Mouse (Mus musculus): Measurements from ENCODE around the gene Treml4. TPM values are rescaled to one million over a fixed set of nuclear protein-coding genes. Genes with fewer than 3 reads are reported as not detected.
"Not testable (repeated sequence)": the region's sequence is repeated elsewhere in the genome, so short reads cannot be mapped to it uniquely, and the experiment has no call there.

The Treml4 gene
- polyA plus RNA-seq, 1 experiment: 0.92 TPM

- Histone ChIP-seq H3K4me3 (ENCODE audit: insufficient read depth, low read depth, low read length) (no peak overlapping the region), H3K27ac (ENCODE audit: insufficient read depth, low read depth, low read length) (no peak overlapping the region), H3K36me3 (ENCODE audit: control insufficient read depth, insufficient read depth, low read length) (no peaks in the 10 kb centered on the region), H3K4me1 (ENCODE audit: control insufficient read depth, insufficient read depth, low read length) (no peaks in the 10 kb centered on the region), H3K27me3 (replicated peaks; ENCODE audit: control insufficient read depth, insufficient read depth, low read length) (no peaks in the 10 kb centered on the region)
- 73% methylated on average over 9 of the region's 9 CpGs for WGBS
- TF ChIP-seq CTCF (conservative IDR thresholded peaks at IDR 0.05; ENCODE audit: insufficient read depth, insufficient read length, low read depth, low read length): no peak
- TF ChIP-seq POLR2A (IDR thresholded peaks at IDR 0.05; ENCODE audit: low read depth, low read length): no peak
- no peak for DNase-seq
These were observed 36.8 kb downstream of the Treml4 start for GRCm38 (mm10) chr17:48300861-48301260.

- DNase-seq: no peak
- WGBS: 94% methylated on average over 5 of the region's 5 CpGs
- no peaks in the 10 kb centered on the region for H3K36me3 ChIP-seq (ENCODE audit: control insufficient read depth, insufficient read depth, low read length)
These were observed 37.7 kb downstream of the Treml4 start for GRCm38 (mm10) chr17:48301792-48302191.

GRCm38 (mm10) chr17:48312124-48312523 is 48.0 kb downstream of the Treml4 start:
- no peak for DNase-seq
- no peak overlapping the region for H3K4me3 ChIP-seq (ENCODE audit: insufficient read depth, low read depth, low read length)
- H3K4me1 ChIP-seq (ENCODE audit: control insufficient read depth, insufficient read depth, low read length): no peaks in the 10 kb centered on the region
- 64% methylated on average over 2 of the region's 2 CpGs for WGBS
- no peak overlapping the region for H3K27ac ChIP-seq (ENCODE audit: insufficient read depth, low read depth, low read length)
- TF ChIP-seq CTCF (conservative IDR thresholded peaks at IDR 0.05; ENCODE audit: insufficient read depth, insufficient read length, low read depth, low read length) (no peak), POLR2A (IDR thresholded peaks at IDR 0.05; ENCODE audit: low read depth, low read length) (no peak)
- no peaks in the 10 kb centered on the region for H3K27me3 ChIP-seq (replicated peaks; ENCODE audit: control insufficient read depth, insufficient read depth, low read length)
- H3K36me3 ChIP-seq (ENCODE audit: control insufficient read depth, insufficient read depth, low read length): no peaks in the 10 kb centered on the region

More at GRCm38 (mm10) chr17:48301792-48302191, 37.7 kb downstream of the Treml4 start:
- Histone ChIP-seq H3K4me1 (ENCODE audit: control insufficient read depth, insufficient read depth, low read length) (no peaks in the 10 kb centered on the region), H3K27me3 (replicated peaks; ENCODE audit: control insufficient read depth, insufficient read depth, low read length) (no peaks in the 10 kb centered on the region), H3K4me3 (ENCODE audit: insufficient read depth, low read depth, low read length) (no peak overlapping the region), H3K27ac (ENCODE audit: insufficient read depth, low read depth, low read length) (no peak overlapping the region)
- TF ChIP-seq POLR2A (IDR thresholded peaks at IDR 0.05; ENCODE audit: low read depth, low read length) (no peak), CTCF (conservative IDR thresholded peaks at IDR 0.05; ENCODE audit: insufficient read depth, insufficient read length, low read depth, low read length) (no peak)

- 87% methylated on average over 3 of the region's 3 CpGs for WGBS
- H3K36me3 ChIP-seq (ENCODE audit: control insufficient read depth, insufficient read depth, low read length); H3K4me1 ChIP-seq (ENCODE audit: control insufficient read depth, insufficient read depth, low read length); DNase-seq; H3K4me3 ChIP-seq (ENCODE audit: insufficient read depth, low read depth, low read length); H3K27me3 ChIP-seq (replicated peaks; ENCODE audit: control insufficient read depth, insufficient read depth, low read length); H3K27ac ChIP-seq (ENCODE audit: insufficient read depth, low read depth, low read length): not testable (repeated sequence)
These were observed 51.9 kb downstream of the Treml4 start, which contains the start of gene B430306N03Rik for GRCm38 (mm10) chr17:48315905-48316579. Gene B430306N03Rik (plus strand): TSS chr17:48316141.

- no peak for DNase-seq
- Histone ChIP-seq H3K36me3 (ENCODE audit: control insufficient read depth, insufficient read depth, low read length) (no peaks in the 10 kb centered on the region), H3K4me1 (ENCODE audit: control insufficient read depth, insufficient read depth, low read length) (no peaks in the 10 kb centered on the region), H3K27me3 (replicated peaks; ENCODE audit: control insufficient read depth, insufficient read depth, low read length) (no peaks in the 10 kb centered on the region), H3K4me3 (ENCODE audit: insufficient read depth, low read depth, low read length) (no peak overlapping the region), H3K27ac (ENCODE audit: insufficient read depth, low read depth, low read length) (no peak overlapping the region)
- WGBS: 91% methylated on average over 1 of the region's 1 CpGs
- TF ChIP-seq CTCF (conservative IDR thresholded peaks at IDR 0.05; ENCODE audit: insufficient read depth, insufficient read length, low read depth, low read length) (no peak), POLR2A (IDR thresholded peaks at IDR 0.05; ENCODE audit: low read depth, low read length) (no peak)
These were observed 54.6 kb downstream of the Treml4 start for GRCm38 (mm10) chr17:48318686-48319085.

GRCm38 (mm10) chr17:48321279-48321678 is 57.2 kb downstream of the Treml4 start:
- Histone ChIP-seq H3K27ac (ENCODE audit: insufficient read depth, low read depth, low read length) (no peak overlapping the region), H3K4me1 (ENCODE audit: control insufficient read depth, insufficient read depth, low read length) (no peaks in the 10 kb centered on the region), H3K4me3 (ENCODE audit: insufficient read depth, low read depth, low read length) (no peak overlapping the region), H3K27me3 (replicated peaks; ENCODE audit: control insufficient read depth, insufficient read depth, low read length) (no peaks in the 10 kb centered on the region), H3K36me3 (ENCODE audit: control insufficient read depth, insufficient read depth, low read length) (no peaks in the 10 kb centered on the region)
- TF ChIP-seq CTCF (conservative IDR thresholded peaks at IDR 0.05; ENCODE audit: insufficient read depth, insufficient read length, low read depth, low read length): no peak
- no peak for TF ChIP-seq POLR2A (IDR thresholded peaks at IDR 0.05; ENCODE audit: low read depth, low read length)
- WGBS: 82% methylated on average over 2 of the region's 2 CpGs
- DNase-seq: no peak

GRCm38 (mm10) chr17:48323236-48323635 is 59.1 kb downstream of the Treml4 start:
- TF ChIP-seq CTCF (conservative IDR thresholded peaks at IDR 0.05; ENCODE audit: insufficient read depth, insufficient read length, low read depth, low read length): no peak
- TF ChIP-seq POLR2A (IDR thresholded peaks at IDR 0.05; ENCODE audit: low read depth, low read length): no peak
- 86% methylated on average over 3 of the region's 3 CpGs for WGBS

More at GRCm38 (mm10) chr17:48323236-48323635, 59.1 kb downstream of the Treml4 start:
- H3K36me3 ChIP-seq (ENCODE audit: control insufficient read depth, insufficient read depth, low read length): no peaks in the 10 kb centered on the region
- no peak for DNase-seq
- no peak overlapping the region for H3K4me3 ChIP-seq (ENCODE audit: insufficient read depth, low read depth, low read length)
- no peaks in the 10 kb centered on the region for H3K4me1 ChIP-seq (ENCODE audit: control insufficient read depth, insufficient read depth, low read length)
- no peaks in the 10 kb centered on the region for H3K27me3 ChIP-seq (replicated peaks; ENCODE audit: control insufficient read depth, insufficient read depth, low read length)
- H3K27ac ChIP-seq (ENCODE audit: insufficient read depth, low read depth, low read length): no peak overlapping the region
